Mouse (Mus musculus) liver, embryonic 13.5 days (tissue): Measurements from ENCODE around the gene Gm45713. TPM values are rescaled to one million over a fixed set of nuclear protein-coding genes. Genes with fewer than 3 reads are reported as not detected.
A peak's percentile ranks its signal among the peaks of the same experiment; 100 is the strongest.
"Not testable (repeated sequence)": the region's sequence is repeated elsewhere in the genome, so short reads cannot be mapped to it uniquely, and the experiment has no call there.

Experiments used
- ATAC-seq: fragments of 200-750 bp; cut with Nextera tagmentation; 2 replicates; pipeline ENCODE4 v1.8.0; 2017; ENCODE audit warnings: low read depth, mild to moderate bottlenecking, moderate number of reproducible peaks, moderate library complexity
- DNase-seq: peaks from one replicate; pipeline ENCODE4 v3.0.0; 2022
- H3K27ac ChIP-seq: fragments of 300-500 bp; sonication (generic); 2 replicates; pipeline ENCODE4 v1.5.1; 2015; ENCODE audit warnings: moderate library complexity, mild to moderate bottlenecking, inconsistent platforms
- H3K27me3 ChIP-seq: fragments of 300-500 bp; sonication (generic); 2 replicates; pipeline ENCODE4 v1.6.1; 2015; ENCODE audit warnings: mild to moderate bottlenecking, inconsistent platforms
- H3K36me3 ChIP-seq: fragments of 300-500 bp; sonication (generic); 2 replicates; pipeline ENCODE4 v1.6.1; 2015; ENCODE audit warnings: mild to moderate bottlenecking, inconsistent platforms
- H3K4me1 ChIP-seq: fragments of 300-500 bp; sonication (generic); replicated peaks from 2 replicates; pipeline ENCODE4 v1.6.1; 2015; ENCODE audit warnings: inconsistent platforms
- H3K4me2 ChIP-seq: fragments of 300-500 bp; sonication (generic); 2 replicates; pipeline ENCODE4 v1.6.1; 2015; ENCODE audit warnings: inconsistent platforms, mild to moderate bottlenecking, moderate library complexity
- H3K4me3 ChIP-seq: fragments of 300-500 bp; sonication (generic); replicated peaks from 2 replicates; pipeline ENCODE4 v1.5.1; 2015; ENCODE audit warnings: mild to moderate bottlenecking, inconsistent platforms
- H3K9ac ChIP-seq: fragments of 300-500 bp; sonication (generic); 2 replicates; pipeline ENCODE4 v1.6.1; 2015; ENCODE audit warnings: mild to moderate bottlenecking, inconsistent platforms
- H3K9me3 ChIP-seq: fragments of 300-500 bp; sonication (generic); replicated peaks from 2 replicates; pipeline ENCODE4 v1.6.1; 2016; ENCODE audit warnings: inconsistent platforms
- WGBS: fragments of 180-500 bp; shearing (Covaris S2); methylation state at CpG from one replicate; pipeline ENCODE4 v1.1.7; 2015; ENCODE audit not compliant: insufficient replicate concordance; 5-methylcytosine and 5-hydroxymethylcytosine counted together
- polyA plus RNA-seq: library from polyadenylated mRNA; unstranded; fragments of >200 nt; fragmentation: Nextera tagmentation; extraction: Ambion mirVana; gene quantifications from 2 replicates; pipeline ENCODE4 v1.2.1, GENCODE M21; 2015

Gene Gm45713
- polyA plus RNA-seq, 1 experiment from 2014 or later: 0.37 TPM

DNA sequence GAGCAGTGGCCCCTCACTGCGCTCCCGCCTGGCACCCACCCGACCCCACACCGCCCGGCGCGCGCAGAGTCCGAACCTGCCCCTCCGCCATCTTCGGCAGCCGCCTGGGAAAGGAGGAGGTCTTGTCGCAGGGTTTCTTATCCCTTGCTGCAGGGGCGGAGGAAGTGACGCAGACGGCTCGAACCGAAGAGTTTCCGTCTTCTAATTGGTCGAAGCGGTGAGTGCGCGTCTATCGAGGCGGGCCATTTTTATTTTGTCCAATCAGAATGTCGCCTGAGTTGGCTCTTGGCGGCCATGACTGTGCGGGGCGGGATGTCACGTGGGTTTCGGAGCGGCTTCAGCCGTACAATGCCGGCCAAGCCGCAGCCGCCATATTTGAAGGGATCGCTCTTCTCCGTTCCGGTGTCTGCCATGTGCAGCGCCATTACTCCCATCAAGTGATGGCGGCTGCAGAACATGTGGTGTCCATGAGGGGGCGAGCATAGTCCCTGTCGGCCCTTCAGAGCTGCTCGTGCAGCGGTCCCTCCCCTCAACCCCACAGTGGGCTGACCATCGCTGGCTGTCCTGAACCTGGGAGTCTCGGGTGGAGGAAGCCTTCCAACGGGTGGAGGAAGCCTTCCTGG, 7.3 kb downstream of the Gm45713 start, which contains the start of gene Rpl13a:
Gene Rpl13a (minus strand): TSS at position 138 of the 623 bp plus-strand sequence.
- Histone ChIP-seq H3K4me1 (peaks cover 69% of the 10 kb centered on the region), H3K27ac (peak within 1 kb of the TSS; percentile 94), H3K9me3 (no peaks in the 10 kb centered on the region), H3K4me3 (peak within 1 kb of the TSS; percentile 82), H3K9ac (peak within 1 kb of the TSS; percentile 95), H3K27me3 (no peaks in the 10 kb centered on the region), H3K36me3 (peaks cover 43% of the 10 kb centered on the region), H3K4me2 (peak within 1 kb of the TSS; percentile 94)
- DNase-seq (peak; percentile 97), ATAC-seq (peak; percentile 80)
- WGBS: under 1% methylated on average over 48 of the region's 48 CpGs

DNA sequence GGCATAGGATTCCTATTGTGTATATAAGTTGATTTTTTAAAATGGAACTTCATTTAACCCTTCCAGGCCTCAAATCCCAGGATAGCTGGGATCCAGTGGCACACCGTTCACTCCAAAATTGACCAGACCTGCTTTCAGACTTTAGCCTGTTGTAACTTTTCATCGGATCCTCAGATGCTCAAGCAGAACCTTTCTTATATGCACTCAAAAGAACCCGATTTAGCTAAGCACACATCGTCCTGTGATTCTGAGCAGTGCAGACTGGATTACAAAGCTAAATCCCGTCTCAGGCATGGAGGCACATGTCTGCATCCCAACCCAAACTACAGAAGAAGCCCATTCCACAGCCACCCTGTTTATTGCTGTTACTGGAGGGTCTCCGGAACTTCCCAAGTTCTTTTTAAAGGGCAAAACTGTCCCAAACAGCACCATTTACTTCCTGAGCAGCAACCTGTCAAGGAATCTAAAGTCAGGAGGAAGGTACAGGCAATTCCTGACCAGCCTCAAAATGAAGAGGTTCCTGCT, 8.3 kb downstream of the Gm45713 start:
- Histone ChIP-seq H3K36me3 (peaks cover 44% of the 10 kb centered on the region), H3K27ac (peak overlapping the region; percentile 94), H3K4me3 (peak overlapping the region; percentile 82), H3K9ac (peak overlapping the region; percentile 95), H3K4me1 (peaks cover 74% of the 10 kb centered on the region), H3K4me2 (peak overlapping the region; percentile 94), H3K9me3 (no peaks in the 10 kb centered on the region), H3K27me3 (no peaks in the 10 kb centered on the region)
- DNase-seq (no peak), ATAC-seq (no peak)
- WGBS: 1% methylated on average over 6 of the region's 6 CpGs

DNA sequence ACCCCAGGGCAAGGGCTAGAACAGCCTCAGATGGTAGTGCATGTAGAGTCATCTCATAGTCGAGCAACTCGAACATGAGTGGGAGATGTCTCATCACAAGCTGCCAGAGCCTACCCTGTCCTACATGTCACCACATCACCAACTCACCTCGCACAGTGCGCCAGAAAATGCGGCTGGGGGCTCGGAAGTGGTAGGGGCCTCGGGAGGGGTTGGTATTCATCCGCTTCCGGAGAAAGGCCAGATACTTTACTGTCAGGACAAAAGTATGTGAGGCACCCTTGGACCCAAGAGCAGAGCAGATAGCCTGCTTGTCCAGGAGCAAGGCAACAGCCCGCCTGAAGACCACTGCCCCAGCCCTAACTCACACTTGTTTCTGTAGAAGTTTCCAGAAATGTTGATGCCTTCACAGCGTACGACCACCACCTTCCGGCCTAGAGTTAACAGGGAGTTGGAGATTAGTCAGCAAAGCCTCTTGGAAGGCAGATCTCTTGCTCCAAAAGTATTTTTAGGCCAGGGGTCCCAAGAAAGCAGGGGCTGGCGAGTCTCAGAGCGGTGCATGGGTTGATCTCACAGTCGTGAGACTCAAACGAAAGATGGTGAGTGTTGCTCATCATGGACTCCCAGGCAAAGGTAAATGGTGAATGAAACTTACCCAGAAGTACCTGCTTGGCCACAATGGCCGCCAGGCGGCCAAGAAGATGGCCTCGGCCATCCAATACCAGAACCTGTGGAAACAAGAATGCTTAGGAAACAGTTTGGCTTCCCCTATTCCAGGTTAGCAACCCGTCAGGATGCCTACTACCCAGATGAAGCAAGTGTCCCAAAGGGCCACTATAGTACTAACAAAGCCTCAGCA, 9.0 kb downstream of the Gm45713 start:
- Histone ChIP-seq H3K27ac (peak overlapping the region; percentile 94), H3K4me3 (peak overlapping the region; percentile 82), H3K9ac (peak overlapping the region; percentile 95), H3K4me1 (peaks cover 79% of the 10 kb centered on the region), H3K9me3 (no peaks in the 10 kb centered on the region), H3K27me3 (no peaks in the 10 kb centered on the region), H3K36me3 (peaks cover 51% of the 10 kb centered on the region), H3K4me2 (peak overlapping the region; percentile 94)
- WGBS: 15% methylated on average over 21 of the region's 21 CpGs
- ATAC-seq (no peak), DNase-seq (no peak)

DNA sequence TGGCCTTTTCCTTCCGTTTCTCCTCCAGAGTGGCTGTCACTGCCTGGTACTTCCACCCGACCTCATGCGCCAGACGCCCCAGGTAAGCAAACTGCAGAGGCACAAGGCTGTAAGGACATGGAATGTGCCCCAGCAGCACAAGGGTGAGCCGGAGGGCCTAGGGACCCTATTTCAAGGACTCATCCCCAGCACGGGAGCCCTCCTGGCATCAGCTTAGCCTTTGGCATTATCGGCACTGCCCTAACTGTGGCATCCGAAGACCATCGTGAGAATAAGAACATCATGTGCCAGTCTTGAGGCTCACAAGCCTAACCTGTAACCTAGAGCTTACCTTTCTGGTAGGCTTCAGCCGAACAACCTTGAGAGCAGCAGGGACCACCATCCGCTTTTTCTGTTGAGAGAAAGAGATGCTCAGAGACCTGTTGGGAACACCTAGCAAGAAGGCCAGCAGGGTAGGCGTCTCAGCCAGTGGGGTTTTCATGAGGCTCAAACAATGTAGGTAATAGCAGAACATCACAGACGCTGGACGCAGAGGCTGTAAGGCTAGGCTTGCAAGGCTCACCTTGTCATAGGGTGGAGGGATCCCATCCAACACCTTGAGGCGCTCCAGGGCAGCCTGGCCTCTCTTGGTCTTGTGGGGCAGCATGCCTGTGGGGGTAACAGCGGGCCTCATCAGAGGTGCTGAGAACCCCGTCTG, 9.7 kb downstream of the Gm45713 start:
- Histone ChIP-seq H3K27me3 (no peaks in the 10 kb centered on the region), H3K9ac (peak overlapping the region; percentile 95), H3K9me3 (no peaks in the 10 kb centered on the region), H3K27ac (peak overlapping the region; percentile 94), H3K4me1 (peaks cover 79% of the 10 kb centered on the region), H3K4me2 (peak overlapping the region; percentile 94), H3K36me3 (peaks cover 58% of the 10 kb centered on the region), H3K4me3 (peak overlapping the region; percentile 82)
- ATAC-seq (no peak), DNase-seq (no peak)
- 53% methylated on average over 17 of the region's 17 CpGs for WGBS

DNA sequence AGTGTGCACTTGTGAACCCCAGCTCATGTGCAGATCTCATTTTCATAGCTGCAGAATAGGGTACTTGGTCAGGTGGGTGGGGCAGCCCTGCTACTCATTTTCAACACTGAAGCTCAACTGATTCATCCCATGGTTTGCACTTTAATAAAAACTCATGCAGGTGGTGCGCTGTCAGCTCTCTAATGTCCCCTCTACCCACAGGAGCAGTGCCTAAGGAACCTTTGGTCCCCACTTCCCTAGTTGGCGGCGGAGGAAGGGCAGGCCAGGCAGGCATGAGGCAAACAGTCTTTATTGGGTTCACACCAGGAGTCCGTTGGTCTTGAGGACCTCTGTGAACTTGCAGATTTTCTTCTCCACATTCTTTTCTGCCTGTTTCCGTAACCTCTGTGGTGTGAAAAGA, 10.4 kb downstream of the Gm45713 start:
- Histone ChIP-seq H3K27ac (peak overlapping the region; percentile 94), H3K4me2 (peak overlapping the region; percentile 94), H3K9ac (peak overlapping the region; percentile 95), H3K4me1 (peaks cover 81% of the 10 kb centered on the region), H3K36me3 (peaks cover 61% of the 10 kb centered on the region), H3K4me3 (peak overlapping the region; percentile 82)
- not testable (repeated sequence) for H3K27me3 ChIP-seq, H3K9me3 ChIP-seq, ATAC-seq, DNase-seq
- WGBS: 56% methylated on average over 5 of the region's 5 CpGs

DNA sequence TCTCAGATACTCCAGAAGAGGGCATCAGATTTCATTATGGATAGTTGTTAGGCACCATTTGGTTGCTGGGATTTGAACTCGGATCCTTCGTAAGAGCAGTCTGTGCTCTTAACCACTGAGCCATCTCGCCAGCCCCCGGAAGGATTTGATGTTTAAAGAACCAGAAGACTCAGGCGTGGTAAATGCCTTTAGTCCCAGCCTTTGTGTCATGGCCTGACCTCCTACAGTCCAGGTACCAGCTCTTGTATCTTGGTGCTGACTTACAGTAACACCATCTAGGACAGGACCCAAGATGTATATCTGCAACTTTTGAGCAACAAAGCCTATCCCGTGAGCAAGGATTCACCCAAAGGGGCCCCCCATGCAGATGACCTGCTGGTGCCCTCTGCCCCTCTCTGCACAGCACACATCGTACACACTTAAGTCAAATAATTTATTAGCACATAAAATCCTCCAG, 10.9 kb downstream of the Gm45713 start:
- peak overlapping the region; percentile 82 for H3K4me3 ChIP-seq
- H3K27me3 ChIP-seq: no peaks in the 10 kb centered on the region
- no peaks in the 10 kb centered on the region for H3K9me3 ChIP-seq
- H3K4me1 ChIP-seq: peaks cover 81% of the 10 kb centered on the region
- WGBS: 14% methylated on average over 7 of the region's 7 CpGs
- peaks cover 66% of the 10 kb centered on the region for H3K36me3 ChIP-seq
- peak overlapping the region; percentile 94 for H3K4me2 ChIP-seq
- DNase-seq (peak; percentile 57), ATAC-seq (no peak)
- H3K27ac ChIP-seq: peak overlapping the region; percentile 94
- H3K9ac ChIP-seq: peak overlapping the region; percentile 95

DNA sequence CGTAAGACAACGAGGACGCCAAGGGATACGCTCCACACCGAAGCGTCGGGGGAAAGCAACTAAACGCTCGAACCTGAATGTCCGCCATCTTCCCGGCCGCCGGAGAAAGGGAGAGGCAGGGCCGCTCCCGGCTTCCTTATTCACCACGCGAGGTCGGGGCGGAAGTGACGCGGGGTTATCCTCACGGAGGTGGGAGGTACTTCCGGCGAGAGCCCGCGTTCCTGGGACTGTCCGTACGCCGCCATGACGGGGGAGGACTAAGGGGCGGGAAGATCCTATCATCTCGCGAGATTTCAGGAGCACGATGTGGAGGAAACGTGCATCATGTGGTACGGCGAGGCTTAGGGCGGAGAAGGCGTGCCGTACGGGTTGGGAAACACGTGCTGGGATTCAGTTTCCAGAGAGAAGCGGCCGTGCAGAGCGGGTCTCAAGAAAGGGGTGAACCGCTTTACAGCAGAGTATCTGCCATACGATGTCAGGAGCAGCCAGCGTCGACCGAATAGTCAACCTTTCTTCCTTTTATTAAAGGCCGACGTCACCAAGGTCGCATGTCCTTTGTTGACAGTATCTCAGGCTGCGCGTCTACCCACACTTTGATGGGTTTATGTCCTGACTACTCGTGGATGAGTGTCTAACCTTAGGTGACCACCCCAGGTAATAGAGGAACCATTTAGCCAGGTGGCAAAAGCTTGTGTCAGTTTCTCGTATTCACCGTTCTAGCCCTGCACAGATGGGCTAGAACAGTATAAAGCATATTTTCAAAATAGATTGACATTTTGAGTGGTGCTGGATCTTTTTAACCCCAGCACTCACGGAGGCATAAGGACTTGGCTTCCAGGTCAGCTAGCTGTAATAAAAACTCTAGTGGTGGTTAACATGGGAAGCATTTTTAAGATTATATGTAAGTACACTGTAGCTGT, 11.5 kb downstream of the Gm45713 start, which contains the start of gene Rps11:
Gene Rps11 (minus strand): TSS at position 216 of the 920 bp plus-strand sequence.
- no peaks in the 10 kb centered on the region for H3K27me3 ChIP-seq
- H3K36me3 ChIP-seq: peaks cover 73% of the 10 kb centered on the region
- peaks cover 79% of the 10 kb centered on the region for H3K4me1 ChIP-seq
- H3K4me3 ChIP-seq: peak within 1 kb of the TSS; percentile 95
- no peaks in the 10 kb centered on the region for H3K9me3 ChIP-seq
- peak; percentile 99 for DNase-seq
- peak within 1 kb of the TSS; percentile 94 for H3K4me2 ChIP-seq
- peak within 1 kb of the TSS; percentile 94 for H3K27ac ChIP-seq
- ATAC-seq: peak; percentile 78
- peak within 1 kb of the TSS; percentile 98 for H3K9ac ChIP-seq
- WGBS: under 1% methylated on average over 59 of the region's 59 CpGs

DNA sequence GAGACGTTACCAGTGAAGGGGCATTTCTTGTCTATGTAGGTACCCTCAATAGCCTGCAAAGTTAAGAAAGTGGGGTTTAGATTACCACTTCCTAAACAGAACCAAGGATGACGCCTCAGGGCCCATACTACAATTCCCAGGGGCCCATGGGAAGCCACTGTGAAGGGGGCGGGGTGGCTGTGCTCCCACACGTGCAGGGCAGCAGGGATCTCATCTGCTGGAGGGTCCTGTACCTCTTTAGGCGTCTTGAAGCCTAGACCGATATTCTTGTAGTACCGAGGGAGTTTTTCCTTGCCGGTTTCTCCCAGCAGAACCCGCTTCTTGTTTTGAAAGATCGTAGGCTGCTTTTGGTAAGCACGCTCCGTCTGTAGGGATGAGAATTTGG, 12.9 kb downstream of the Gm45713 start:
- DNase-seq (no peak), ATAC-seq (no peak)
- H3K27me3 ChIP-seq: no peaks in the 10 kb centered on the region
- H3K4me2 ChIP-seq: peak overlapping the region; percentile 94
- H3K9ac ChIP-seq: peak overlapping the region; percentile 98
- H3K27ac ChIP-seq: peak overlapping the region; percentile 89
- no peaks in the 10 kb centered on the region for H3K9me3 ChIP-seq
- H3K4me3 ChIP-seq: peak overlapping the region; percentile 95
- peaks cover 87% of the 10 kb centered on the region for H3K4me1 ChIP-seq
- peaks cover 80% of the 10 kb centered on the region for H3K36me3 ChIP-seq
- 7% methylated on average over 12 of the region's 12 CpGs for WGBS

DNA sequence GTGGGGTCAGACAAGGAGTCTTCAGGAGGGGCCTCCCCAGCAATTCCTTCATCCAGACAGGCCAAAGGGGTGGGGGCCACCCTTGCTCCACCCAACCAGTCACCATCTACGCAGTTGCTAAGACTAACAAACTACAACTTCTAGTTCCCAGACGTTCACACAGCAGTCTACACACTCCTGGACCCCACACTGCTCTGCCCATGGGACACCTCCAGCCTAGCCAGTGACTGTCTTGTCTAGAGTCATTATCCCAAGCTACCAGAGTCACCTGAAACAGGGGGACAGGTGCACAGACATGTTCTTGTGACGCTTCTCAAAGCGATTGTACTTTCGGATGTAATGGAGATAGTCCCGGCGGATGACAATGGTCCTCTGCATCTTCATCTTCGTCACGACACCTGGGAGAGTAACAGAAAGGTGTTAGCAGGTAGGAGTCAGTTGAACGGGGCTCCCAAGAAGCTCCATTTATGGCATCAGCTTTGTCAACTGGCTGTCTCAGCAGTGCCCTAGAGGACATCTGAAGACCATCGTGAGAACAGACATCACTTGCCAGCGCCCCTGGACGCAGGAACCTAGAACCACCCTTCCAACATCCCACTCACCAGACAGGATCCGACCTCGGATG, 13.4 kb downstream of the Gm45713 start:
- Histone ChIP-seq H3K27me3 (no peaks in the 10 kb centered on the region), H3K9me3 (no peaks in the 10 kb centered on the region), H3K36me3 (peaks cover 77% of the 10 kb centered on the region), H3K9ac (peak overlapping the region; percentile 98), H3K4me1 (peaks cover 87% of the 10 kb centered on the region), H3K27ac (peak overlapping the region; percentile 89), H3K4me3 (peak overlapping the region; percentile 95), H3K4me2 (peak overlapping the region; percentile 94)
- DNase-seq (no peak), ATAC-seq (no peak)
- WGBS: 61% methylated on average over 15 of the region's 15 CpGs

DNA sequence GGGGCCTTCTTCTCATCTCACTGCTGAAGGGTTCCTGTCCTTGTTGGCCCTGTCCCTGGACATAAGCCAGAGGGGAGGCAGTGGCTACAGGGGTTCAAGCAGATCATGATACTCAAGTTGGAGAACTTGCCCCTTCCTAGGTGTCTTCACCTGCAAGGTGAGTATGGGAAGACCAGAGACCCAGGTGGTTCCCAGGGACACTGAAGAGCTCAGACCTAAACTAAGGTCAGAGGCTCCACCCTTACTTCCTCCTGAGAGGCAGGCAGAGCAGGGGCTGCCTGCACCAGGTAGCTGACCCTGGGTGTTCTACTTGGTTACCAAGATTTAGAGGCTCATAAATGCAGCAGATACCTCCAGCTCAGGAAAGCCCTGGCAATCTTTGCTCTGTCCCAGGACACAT, 14.1 kb downstream of the Gm45713 start:
- peak overlapping the region; percentile 89 for H3K27ac ChIP-seq
- H3K27me3 ChIP-seq: no peaks in the 10 kb centered on the region
- no peak for ATAC-seq
- H3K36me3 ChIP-seq: peaks cover 70% of the 10 kb centered on the region
- peak overlapping the region; percentile 95 for H3K4me3 ChIP-seq
- no peak for DNase-seq
- H3K4me2 ChIP-seq: peak overlapping the region; percentile 94
- peaks cover 83% of the 10 kb centered on the region for H3K4me1 ChIP-seq
- peak overlapping the region; percentile 54 for H3K9ac ChIP-seq
- no peaks in the 10 kb centered on the region for H3K9me3 ChIP-seq
